Mouse (Mus musculus) stomach, postnatal 0 days (tissue): ENCODE measurements at regions not wholly inside any gene's neighbourhood (a gene's known extent, or its start where the extent isn't known, plus 50 kb on each side); places are given as distances from the start of the nearest gene placed in this dataset.

Experiments used
- CTCF ChIP-seq: IDR thresholded peaks from 2 replicates; pipeline ENCODE4 v1.5.1; 2016; ENCODE audit warnings: antibody characterized with exemption, low read depth, mild to moderate bottlenecking, moderate library complexity
- EP300 ChIP-seq: optimal IDR thresholded peaks from 2 replicates; pipeline ENCODE3; 2016; ENCODE audit warnings: antibody characterized with exemption

DNA sequence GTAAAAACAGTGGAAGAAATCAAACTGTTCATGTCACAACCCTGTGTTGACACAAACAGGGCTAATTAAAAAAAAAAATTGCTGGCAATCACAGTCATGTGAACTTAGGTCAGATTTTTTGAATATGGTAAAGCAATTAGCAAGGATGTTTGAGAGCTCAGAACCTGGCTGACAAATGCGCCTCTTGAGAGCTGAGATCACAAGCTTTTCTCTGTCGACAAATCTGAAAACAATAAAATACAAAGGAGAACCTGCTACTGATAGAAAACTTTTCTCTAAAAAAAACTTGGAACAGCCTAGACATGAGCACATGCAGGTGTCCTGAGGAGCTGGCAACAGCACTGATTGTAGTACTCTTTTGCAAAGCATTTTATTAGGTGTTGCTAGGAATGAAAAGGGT lies 583.6 kb downstream of the Ptprc start:
- TF ChIP-seq CTCF (no peak), EP300 (no peak)
